Mouse (Mus musculus) lung, postnatal 0 days (tissue): ENCODE results near the gene Ngb.

ENCODE experiments used
- CTCF ChIP-seq: IDR thresholded peaks from 2 replicates; pipeline ENCODE4 v1.5.1; 2016; ENCODE audit warnings: antibody characterized with exemption, mild to moderate bottlenecking
- EP300 ChIP-seq: IDR thresholded peaks from 2 replicates; pipeline ENCODE4 v1.6.1; 2016; ENCODE audit warnings: antibody characterized with exemption, mild to moderate bottlenecking, control low read depth

- TF ChIP-seq EP300 (no peak), CTCF (no peak)
Measured at GRCm38 (mm10) chr12:87089255-87089654, 13.1 kb downstream of the Ngb start.
